Mouse (Mus musculus) cortical plate, adult 2 months (tissue): ENCODE measurements around the gene Prkch.

Experiments used
- CTCF ChIP-seq: fragments of 200-500 bp; IDR thresholded peaks from 2 replicates; pipeline ENCODE4 v1.5.1; 2011; ENCODE audit warnings: mild to moderate bottlenecking, control low read depth, low read length; ENCODE audit not compliant: insufficient read depth; ENCODE audit errors: extremely low read depth
- POLR2A ChIP-seq: fragments of 200-500 bp; IDR thresholded peaks from 2 replicates; pipeline ENCODE4 v1.6.1; 2011; ENCODE audit warnings: mild to moderate bottlenecking, low read length, control low read depth; ENCODE audit not compliant: insufficient read depth; ENCODE audit errors: extremely low read depth

DNA sequence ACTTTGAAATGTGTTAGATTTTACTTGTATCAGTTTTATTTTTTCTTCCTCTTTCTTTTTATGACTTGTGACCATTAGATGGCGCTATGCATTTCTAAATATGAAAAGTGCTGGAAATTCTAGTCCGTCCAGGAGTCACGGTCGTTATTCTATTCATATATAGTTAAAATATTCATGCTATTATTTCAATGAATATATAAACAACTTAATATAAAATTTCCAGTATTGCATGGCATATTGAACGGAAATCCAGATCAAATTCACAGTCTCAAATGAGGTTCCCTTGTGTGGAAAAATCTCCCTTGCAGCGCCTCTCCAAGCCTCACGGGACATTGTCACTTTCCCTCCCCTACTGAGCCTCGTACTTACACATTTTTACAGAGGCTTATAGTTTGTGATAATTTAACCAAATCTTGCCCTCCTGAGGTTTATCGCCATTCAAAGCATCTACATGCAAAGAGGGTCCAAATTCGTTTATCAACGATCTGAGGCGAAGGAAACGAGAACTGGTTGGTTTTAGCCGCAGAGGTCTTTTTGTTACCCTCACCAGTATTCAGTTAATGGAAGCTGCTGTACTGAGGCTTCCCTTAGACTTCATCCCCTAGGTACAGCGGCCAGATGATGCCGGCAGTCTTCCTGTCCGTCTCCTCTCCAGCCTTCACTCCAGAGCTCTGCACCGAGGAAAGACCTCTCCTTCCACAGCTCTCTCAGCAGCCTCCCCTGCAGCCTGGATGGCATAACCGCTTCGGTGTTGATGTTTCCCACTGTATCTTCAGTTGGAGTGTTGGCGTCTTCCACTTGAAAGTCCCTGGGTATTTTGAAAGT, 19.6 kb upstream of the Prkch start:
- TF ChIP-seq POLR2A = no peak
- no peak for TF ChIP-seq CTCF
